Mouse (Mus musculus) heart, postnatal 0 days (tissue): ENCODE measurements at regions not wholly inside any gene's neighbourhood (a gene's known extent, or its start where the extent isn't known, plus 50 kb on each side); places are given as distances from the start of the nearest gene placed in this dataset.

Experiments
- CTCF ChIP-seq: IDR thresholded peaks from 2 replicates; pipeline ENCODE4 v1.5.1; 2016; ENCODE audit warnings: antibody characterized with exemption, control low read depth, low read depth
- EP300 ChIP-seq: IDR thresholded peaks from 2 replicates; pipeline ENCODE4 v1.6.1; 2016; ENCODE audit warnings: antibody characterized with exemption, low read depth

- TF ChIP-seq CTCF (peak; percentile 23; the same call in 1 of the 2 replicates), EP300 (no peak)
These were observed 121.5 kb downstream of the Katnal1 start for GRCm38 (mm10) chr5:148807612-148808011.
